Mouse (Mus musculus): ENCODE results near the gene Slc4a4. TPM values are rescaled to one million over a fixed set of nuclear protein-coding genes. Genes with fewer than 3 reads are reported as not detected.

Gene Slc4a4
- polyA plus RNA-seq, 1 experiment, result not detected

DNA sequence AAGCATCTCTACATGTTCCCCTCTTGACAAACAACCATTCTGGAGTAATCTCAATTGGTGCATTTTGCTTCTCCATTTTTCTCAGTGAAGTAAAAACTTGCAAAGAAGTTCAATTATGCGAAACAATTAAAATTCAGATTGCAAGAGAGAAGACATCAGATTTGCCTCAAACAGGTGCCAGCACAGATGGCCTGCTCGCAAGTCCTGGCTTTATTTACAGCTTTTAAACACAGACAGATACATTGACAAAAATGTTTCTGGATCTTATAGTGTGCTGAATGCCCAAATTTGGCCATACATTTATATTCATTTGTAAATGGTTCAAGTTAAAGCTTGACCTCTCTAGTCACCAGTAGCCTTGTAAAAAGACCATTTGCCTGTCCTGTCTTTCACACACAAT lies 169.8 kb downstream of the Slc4a4 start:
- no peaks in the 10 kb centered on the region for H3K36me3 ChIP-seq (ENCODE audit: control insufficient read depth)
- H3K4me3 ChIP-seq (replicated peaks), result no peak overlapping the region
- TF ChIP-seq GATA1 (IDR thresholded peaks at IDR 0.05; ENCODE audit: low read length), result no peak
- no peak for TF ChIP-seq TAL1 (IDR thresholded peaks at IDR 0.05; ENCODE audit: low read length)
- no peaks in the 10 kb centered on the region for H3K27me3 ChIP-seq (ENCODE audit: control insufficient read depth)
- no peaks in the 10 kb centered on the region for H3K4me1 ChIP-seq (ENCODE audit: control insufficient read depth)
- H3K9me3 ChIP-seq (ENCODE audit: control insufficient read depth, low read length), result no peaks in the 10 kb centered on the region

DNA sequence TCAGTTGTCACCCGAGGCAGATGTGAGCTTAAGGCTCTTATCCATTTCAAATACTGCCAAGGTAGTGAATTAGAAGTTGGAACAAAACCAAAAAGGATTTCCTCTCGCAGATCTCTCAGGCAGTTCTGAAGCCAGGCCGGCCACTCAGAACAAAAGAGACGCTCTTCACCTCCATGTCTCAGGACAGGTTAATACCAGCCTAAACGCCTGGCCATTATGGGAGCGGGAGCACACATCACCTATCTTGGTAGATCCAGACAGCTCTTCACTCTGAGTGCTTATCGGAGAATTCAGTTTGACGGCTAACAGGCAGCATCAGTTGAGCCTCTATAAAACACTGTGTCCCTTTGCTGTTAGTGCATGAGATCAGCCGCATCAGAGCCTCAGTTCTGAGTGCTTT lies 174.5 kb downstream of the Slc4a4 start:
- no peak overlapping the region for H3K4me3 ChIP-seq (replicated peaks)
- no peaks in the 10 kb centered on the region for H3K27me3 ChIP-seq (ENCODE audit: control insufficient read depth)
- no peaks in the 10 kb centered on the region for H3K36me3 ChIP-seq (ENCODE audit: control insufficient read depth)
- no peaks in the 10 kb centered on the region for H3K9me3 ChIP-seq (ENCODE audit: control insufficient read depth, low read length)
- no peak for TF ChIP-seq TAL1 (IDR thresholded peaks at IDR 0.05; ENCODE audit: low read length)
- no peak for TF ChIP-seq GATA1 (IDR thresholded peaks at IDR 0.05; ENCODE audit: low read length)
- H3K4me1 ChIP-seq (ENCODE audit: control insufficient read depth), result no peaks in the 10 kb centered on the region

- TF ChIP-seq TAL1 (IDR thresholded peaks at IDR 0.05; ENCODE audit: low read length) (no peak), GATA1 (IDR thresholded peaks at IDR 0.05; ENCODE audit: low read length) (no peak)
These were observed 175.7 kb downstream of the Slc4a4 start for GRCm38 (mm10) chr5:89062286-89062685.

GRCm38 (mm10) chr5:89067111-89067510 lies 180.5 kb downstream of the Slc4a4 start:
- Histone ChIP-seq H3K27me3 (ENCODE audit: control insufficient read depth) (no peaks in the 10 kb centered on the region), H3K9me3 (ENCODE audit: control insufficient read depth, low read length) (no peaks in the 10 kb centered on the region), H3K4me1 (ENCODE audit: control insufficient read depth) (no peaks in the 10 kb centered on the region), H3K4me3 (replicated peaks) (no peak overlapping the region), H3K36me3 (ENCODE audit: control insufficient read depth) (no peaks in the 10 kb centered on the region)
- TF ChIP-seq GATA1 (IDR thresholded peaks at IDR 0.05; ENCODE audit: low read length) (no peak), TAL1 (IDR thresholded peaks at IDR 0.05; ENCODE audit: low read length) (no peak)

More at GRCm38 (mm10) chr5:89062286-89062685, 175.7 kb downstream of the Slc4a4 start:
- Histone ChIP-seq H3K4me1 (ENCODE audit: control insufficient read depth) (no peaks in the 10 kb centered on the region), H3K36me3 (ENCODE audit: control insufficient read depth) (no peaks in the 10 kb centered on the region), H3K9me3 (ENCODE audit: control insufficient read depth, low read length) (no peaks in the 10 kb centered on the region), H3K4me3 (replicated peaks) (no peak overlapping the region), H3K27me3 (ENCODE audit: control insufficient read depth) (no peaks in the 10 kb centered on the region)

DNA sequence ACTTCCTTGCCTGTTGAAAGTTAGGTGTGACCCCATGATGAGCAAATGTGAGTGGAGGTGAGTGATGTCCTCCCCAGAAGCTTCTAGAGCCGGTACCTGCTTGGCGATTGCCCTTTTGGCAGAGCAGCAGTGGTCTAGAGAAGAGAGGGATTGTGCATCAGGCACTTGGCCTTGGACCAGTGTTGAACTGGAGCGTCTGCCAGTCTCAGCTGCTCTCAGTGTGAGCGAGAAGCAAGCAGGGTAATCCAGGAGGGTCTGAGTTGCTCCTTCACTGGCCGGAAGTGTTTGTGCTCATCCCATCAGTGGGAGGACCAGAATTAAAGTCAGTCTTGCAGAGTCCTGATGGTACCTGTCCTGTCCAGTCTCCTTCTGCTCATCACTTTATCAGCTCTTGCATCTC lies 181.5 kb downstream of the Slc4a4 start:
- H3K4me3 ChIP-seq (replicated peaks), result no peak overlapping the region
- no peaks in the 10 kb centered on the region for H3K27me3 ChIP-seq (ENCODE audit: control insufficient read depth)
- no peaks in the 10 kb centered on the region for H3K4me1 ChIP-seq (ENCODE audit: control insufficient read depth)
- TF ChIP-seq GATA1 (IDR thresholded peaks at IDR 0.05; ENCODE audit: low read length), result no peak
- TF ChIP-seq TAL1 (IDR thresholded peaks at IDR 0.05; ENCODE audit: low read length), result no peak
- H3K9me3 ChIP-seq (ENCODE audit: control insufficient read depth, low read length), result no peaks in the 10 kb centered on the region
- no peaks in the 10 kb centered on the region for H3K36me3 ChIP-seq (ENCODE audit: control insufficient read depth)

DNA sequence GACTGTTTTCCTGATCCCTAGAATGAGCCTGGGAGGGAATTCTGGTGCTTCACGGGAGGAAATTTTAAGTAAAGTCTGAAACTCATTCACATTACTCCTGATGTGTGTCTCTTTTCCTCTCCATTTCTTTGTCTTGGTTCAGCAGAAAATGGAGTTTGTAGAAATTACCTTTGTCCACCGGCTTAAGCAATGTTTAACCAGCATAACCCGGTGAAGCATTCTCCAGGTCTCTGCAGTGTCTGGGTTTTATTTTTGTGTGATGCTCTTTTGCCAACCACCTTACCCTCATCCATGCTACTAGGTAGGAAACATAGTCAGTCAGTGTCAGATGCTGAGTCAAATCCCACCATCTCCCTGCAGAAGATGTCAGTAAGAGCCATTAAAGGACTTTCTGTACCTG lies 183.4 kb downstream of the Slc4a4 start:
- TF ChIP-seq TAL1 (IDR thresholded peaks at IDR 0.05; ENCODE audit: low read length) (no peak), GATA1 (IDR thresholded peaks at IDR 0.05; ENCODE audit: low read length) (no peak)
- no peaks in the 10 kb centered on the region for H3K4me1 ChIP-seq (ENCODE audit: control insufficient read depth)
- no peak overlapping the region for H3K4me3 ChIP-seq (replicated peaks)
- H3K27me3 ChIP-seq (ENCODE audit: control insufficient read depth), result no peaks in the 10 kb centered on the region
- H3K36me3 ChIP-seq (ENCODE audit: control insufficient read depth), result no peaks in the 10 kb centered on the region
- no peaks in the 10 kb centered on the region for H3K9me3 ChIP-seq (ENCODE audit: control insufficient read depth, low read length)

DNA sequence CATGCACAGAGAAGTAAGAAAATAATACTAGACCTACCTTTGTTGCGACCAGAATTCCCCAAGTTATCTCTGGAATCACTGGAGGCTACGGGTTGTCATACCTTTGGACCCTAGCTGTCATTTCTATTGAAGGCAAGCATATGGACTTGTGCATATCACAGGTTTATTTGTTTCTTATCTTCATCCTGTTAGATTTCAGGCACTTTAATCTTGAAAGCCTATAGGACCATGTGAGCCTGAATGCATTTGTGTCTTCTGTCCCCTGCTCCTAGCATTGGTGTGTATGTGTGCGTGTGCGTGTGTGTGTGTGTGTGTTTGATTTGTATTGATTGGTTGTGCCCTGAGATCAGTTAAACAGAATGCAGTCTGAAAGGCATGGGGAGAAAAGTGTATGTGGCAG lies 185.3 kb downstream of the Slc4a4 start:
- TF ChIP-seq TAL1 (IDR thresholded peaks at IDR 0.05; ENCODE audit: low read length), result no peak
- TF ChIP-seq GATA1 (IDR thresholded peaks at IDR 0.05; ENCODE audit: low read length), result no peak
- H3K27me3 ChIP-seq (ENCODE audit: control insufficient read depth), result no peaks in the 10 kb centered on the region

GRCm38 (mm10) chr5:89077711-89078110 lies 191.1 kb downstream of the Slc4a4 start:
- TF ChIP-seq GATA1 (IDR thresholded peaks at IDR 0.05; ENCODE audit: low read length) (no peak), TAL1 (IDR thresholded peaks at IDR 0.05; ENCODE audit: low read length) (no peak)
- H3K36me3 ChIP-seq (ENCODE audit: control insufficient read depth), result no peaks in the 10 kb centered on the region
- no peaks in the 10 kb centered on the region for H3K27me3 ChIP-seq (ENCODE audit: control insufficient read depth)
- H3K9me3 ChIP-seq (ENCODE audit: control insufficient read depth, low read length), result no peaks in the 10 kb centered on the region
- no peak overlapping the region for H3K4me3 ChIP-seq (replicated peaks)
- no peaks in the 10 kb centered on the region for H3K4me1 ChIP-seq (ENCODE audit: control insufficient read depth)

More for the DNA sequence above, 185.3 kb downstream of the Slc4a4 start:
- no peaks in the 10 kb centered on the region for H3K9me3 ChIP-seq (ENCODE audit: control insufficient read depth, low read length)
- H3K4me1 ChIP-seq (ENCODE audit: control insufficient read depth), result no peaks in the 10 kb centered on the region
- H3K4me3 ChIP-seq (replicated peaks), result no peak overlapping the region
- H3K36me3 ChIP-seq (ENCODE audit: control insufficient read depth), result no peaks in the 10 kb centered on the region

DNA sequence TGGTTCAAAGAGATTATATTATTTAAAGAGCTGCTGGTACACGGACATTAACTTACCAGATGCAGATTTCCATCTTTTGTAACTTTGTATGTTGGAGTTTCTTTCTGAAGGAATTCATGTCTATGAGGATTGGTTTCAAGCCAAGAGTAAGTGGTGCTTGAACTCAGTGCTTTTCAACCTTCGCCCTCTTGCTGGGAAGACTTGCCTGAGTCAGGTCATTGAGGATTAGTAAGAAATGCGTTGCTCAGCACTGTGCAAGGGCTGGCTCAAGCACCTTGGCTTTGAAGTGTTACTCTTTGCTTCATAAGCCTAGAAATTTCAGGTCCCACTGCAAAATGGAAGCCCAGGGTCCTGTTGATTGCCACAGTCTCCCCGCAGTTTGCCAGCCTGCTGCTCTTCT lies 196.9 kb downstream of the Slc4a4 start:
- Histone ChIP-seq H3K4me3 (replicated peaks) (no peak overlapping the region), H3K4me1 (ENCODE audit: control insufficient read depth) (no peaks in the 10 kb centered on the region), H3K27me3 (ENCODE audit: control insufficient read depth) (no peaks in the 10 kb centered on the region), H3K36me3 (ENCODE audit: control insufficient read depth) (no peaks in the 10 kb centered on the region), H3K9me3 (ENCODE audit: control insufficient read depth, low read length) (no peaks in the 10 kb centered on the region)
- TF ChIP-seq TAL1 (IDR thresholded peaks at IDR 0.05; ENCODE audit: low read length) (no peak), GATA1 (IDR thresholded peaks at IDR 0.05; ENCODE audit: low read length) (no peak)

GRCm38 (mm10) chr5:89087916-89088315 lies 201.3 kb downstream of the Slc4a4 start:
- no peaks in the 10 kb centered on the region for H3K4me1 ChIP-seq (ENCODE audit: control insufficient read depth)
- no peak for TF ChIP-seq TAL1 (IDR thresholded peaks at IDR 0.05; ENCODE audit: low read length)
- no peaks in the 10 kb centered on the region; the same call in 1 of the 2 replicates for H3K9me3 ChIP-seq (ENCODE audit: control insufficient read depth, low read length)
- H3K4me3 ChIP-seq (replicated peaks), result no peak overlapping the region
- no peaks in the 10 kb centered on the region for H3K27me3 ChIP-seq (ENCODE audit: control insufficient read depth)
- H3K36me3 ChIP-seq (ENCODE audit: control insufficient read depth), result no peaks in the 10 kb centered on the region
